Mouse (Mus musculus) midbrain, embryonic 11.5 days (tissue): ENCODE measurements around the gene Mrpl1. TPM values are rescaled to one million over a fixed set of nuclear protein-coding genes. Genes with fewer than 3 reads are reported as not detected.

ENCODE experiments used
- ATAC-seq: fragments of 200-750 bp; cut with Nextera tagmentation; 2 replicates; pipeline ENCODE4 v1.8.0; 2017; ENCODE audit warnings: moderate TSS enrichment, moderate library complexity; ENCODE audit not compliant: low FRiP score
- DNase-seq: peaks from one replicate; pipeline ENCODE4 v3.0.0; 2015; ENCODE audit warnings: low spot score; ENCODE audit errors: missing footprints
- H3K27ac ChIP-seq: fragments of 300-500 bp; sonication (generic); 2 replicates; pipeline ENCODE4 v1.5.1; 2014; ENCODE audit warnings: low read depth, low read length
- H3K27me3 ChIP-seq: fragments of 300-500 bp; sonication (generic); 2 replicates; pipeline ENCODE4 v1.6.1; 2014; ENCODE audit warnings: mild to moderate bottlenecking, low read length, moderate library complexity, mixed read lengths; ENCODE audit not compliant: control insufficient read depth, insufficient read depth
- H3K36me3 ChIP-seq: fragments of 300-500 bp; sonication (generic); 2 replicates; pipeline ENCODE4 v1.6.1; 2014; ENCODE audit warnings: mild to moderate bottlenecking, low read length, moderate library complexity, mixed read lengths; ENCODE audit not compliant: control insufficient read depth, insufficient read depth
- H3K4me1 ChIP-seq: fragments of 300-500 bp; sonication (generic); 2 replicates; pipeline ENCODE4 v1.6.1; 2014; ENCODE audit warnings: low read length; ENCODE audit not compliant: control insufficient read depth, insufficient read depth
- H3K4me2 ChIP-seq: fragments of 300-500 bp; sonication (generic); 2 replicates; pipeline ENCODE4 v1.6.1; 2014; ENCODE audit warnings: mild to moderate bottlenecking, moderate library complexity
- H3K4me3 ChIP-seq: fragments of 300-500 bp; sonication (generic); 2 replicates; pipeline ENCODE4 v1.5.1; 2014; ENCODE audit warnings: low read depth, low read length
- H3K9ac ChIP-seq: fragments of 300-500 bp; sonication (generic); 2 replicates; pipeline ENCODE4 v1.6.1; 2014; ENCODE audit warnings: low read length
- H3K9me3 ChIP-seq: fragments of 300-500 bp; sonication (generic); 2 replicates; pipeline ENCODE4 v1.6.1; 2016; ENCODE audit warnings: low read length; ENCODE audit not compliant: control insufficient read depth
- WGBS: fragments of 180-500 bp; shearing (Covaris S2); extraction: QIAGEN DNeasy Blood & Tissue Kit; methylation state at CpG from one replicate; pipeline ENCODE4 v1.1.7; 2014; 5-methylcytosine and 5-hydroxymethylcytosine counted together
- polyA plus RNA-seq: library from polyadenylated mRNA; unstranded; fragments of >200 nt; fragmentation: Nextera tagmentation; extraction: Ambion mirVana; gene quantifications from 2 replicates; pipeline ENCODE4 v1.2.1, GENCODE M21; 2014

The Mrpl1 gene
- polyA plus RNA-seq, 1 experiment from 2014 or later, result 22.4 TPM

DNA sequence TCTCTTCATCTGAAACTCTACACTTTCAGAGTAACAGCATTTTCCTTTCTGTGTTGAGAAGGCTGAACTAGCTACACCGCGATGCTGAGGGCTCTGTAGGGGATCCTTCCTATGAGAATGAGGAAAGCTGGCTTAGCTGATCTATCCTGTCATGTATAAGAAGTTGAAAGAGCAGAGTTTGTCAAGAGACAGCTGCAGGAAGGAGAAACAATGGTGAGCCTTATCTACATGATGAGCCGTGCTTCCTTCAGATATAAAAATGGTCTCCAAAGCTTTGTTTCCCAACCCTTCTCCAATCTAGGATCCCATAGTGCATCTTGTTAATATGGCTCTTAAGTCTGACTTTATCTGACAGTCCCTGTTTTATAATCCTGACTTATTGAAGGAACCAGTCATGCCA is 38.9 kb upstream of the Mrpl1 start:
- no peak overlapping the region for H3K4me3 ChIP-seq
- H3K9me3 ChIP-seq, result no peaks in the 10 kb centered on the region
- H3K27me3 ChIP-seq, result no peaks in the 10 kb centered on the region
- no peaks in the 10 kb centered on the region for H3K4me1 ChIP-seq
- ATAC-seq, result no peak
- H3K9ac ChIP-seq, result no peak overlapping the region
- 76% methylated on average over 3 of the region's 3 CpGs for WGBS
- no peak overlapping the region for H3K27ac ChIP-seq
- no peak overlapping the region for H3K4me2 ChIP-seq
- peak; percentile 69 for DNase-seq
- H3K36me3 ChIP-seq, result no peaks in the 10 kb centered on the region

DNA sequence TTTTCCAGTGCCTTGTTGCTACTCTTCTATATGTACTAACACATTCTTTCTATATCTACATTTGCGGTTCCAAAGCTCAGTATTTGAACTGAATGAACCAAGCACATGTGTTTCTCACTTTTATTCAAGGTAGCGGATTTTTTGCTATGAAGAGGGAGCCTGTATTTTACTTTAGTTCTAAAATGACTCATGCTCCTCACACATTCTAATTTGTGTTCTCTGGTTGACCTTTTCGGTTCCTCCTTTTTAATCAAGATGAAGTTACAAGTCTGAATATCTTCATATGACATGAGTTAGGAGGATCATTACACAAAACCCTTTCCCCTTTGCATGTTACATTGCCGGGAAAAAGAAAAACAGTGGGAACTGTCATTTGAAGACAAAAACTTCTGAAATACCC is 37.5 kb upstream of the Mrpl1 start:
- no peak for ATAC-seq
- Histone ChIP-seq H3K4me2 (no peak overlapping the region), H3K4me3 (no peak overlapping the region), H3K27me3 (no peaks in the 10 kb centered on the region), H3K36me3 (no peaks in the 10 kb centered on the region), H3K4me1 (no peaks in the 10 kb centered on the region), H3K27ac (no peak overlapping the region), H3K9ac (no peak overlapping the region), H3K9me3 (no peaks in the 10 kb centered on the region)
- 95% methylated on average over 4 of the region's 4 CpGs for WGBS
- peak; percentile 14 for DNase-seq

DNA sequence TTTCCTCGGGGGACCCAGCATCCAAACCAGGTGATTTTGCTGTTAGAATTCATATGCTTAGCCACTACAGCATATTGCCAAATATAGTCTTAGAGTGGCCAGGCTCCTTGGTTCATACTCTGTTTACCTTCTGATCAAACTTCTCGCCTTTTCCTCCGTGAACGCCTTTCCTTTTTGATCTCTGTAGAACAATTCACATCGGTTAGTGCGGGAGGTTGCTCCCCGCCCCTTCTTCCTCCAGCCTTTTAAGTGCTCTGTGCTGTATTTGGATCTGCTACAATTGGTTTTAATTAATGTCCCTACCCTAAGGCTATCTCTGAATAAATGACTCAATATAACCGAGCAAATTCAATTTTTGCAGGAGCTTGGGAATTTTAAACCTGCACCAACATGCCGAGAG is 33.2 kb upstream of the Mrpl1 start:
- H3K4me3 ChIP-seq, result no peak overlapping the region
- no peaks in the 10 kb centered on the region for H3K27me3 ChIP-seq
- H3K27ac ChIP-seq, result no peak overlapping the region
- no peaks in the 10 kb centered on the region for H3K4me1 ChIP-seq
- no peak for ATAC-seq
- no peaks in the 10 kb centered on the region for H3K36me3 ChIP-seq
- H3K9me3 ChIP-seq, result no peaks in the 10 kb centered on the region
- WGBS, result 68% methylated on average over 9 of the region's 9 CpGs
- H3K9ac ChIP-seq, result no peak overlapping the region
- DNase-seq, result no peak
- H3K4me2 ChIP-seq, result no peak overlapping the region

DNA sequence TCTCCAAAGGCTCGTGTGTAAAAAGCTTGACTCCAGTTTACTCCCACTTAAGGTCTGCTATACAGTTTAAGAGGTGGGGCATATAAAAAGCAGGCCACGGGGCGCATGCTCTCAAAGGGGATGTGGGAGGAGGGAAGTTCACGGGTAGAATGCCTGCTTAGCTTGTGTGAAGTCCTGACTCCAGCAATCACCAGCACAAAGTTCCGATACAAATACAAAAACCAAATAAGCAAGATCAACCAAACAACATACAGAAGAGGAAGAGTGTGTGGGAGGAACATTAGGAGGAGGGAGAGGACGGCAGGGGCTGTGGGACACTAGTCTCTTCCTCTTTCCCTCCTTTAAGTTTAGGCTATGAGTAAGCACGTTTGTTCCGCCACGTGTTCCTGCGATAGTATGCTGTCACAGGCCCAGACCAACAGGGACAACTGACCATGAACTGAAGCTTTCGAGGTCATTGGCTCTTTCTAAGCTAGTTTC is 32.4 kb upstream of the Mrpl1 start:
- peak; percentile 57 for DNase-seq
- no peak overlapping the region for H3K9ac ChIP-seq
- H3K4me2 ChIP-seq, result no peak overlapping the region
- no peaks in the 10 kb centered on the region for H3K4me1 ChIP-seq
- no peak overlapping the region for H3K27ac ChIP-seq
- H3K36me3 ChIP-seq, result no peaks in the 10 kb centered on the region
- WGBS, result 80% methylated on average over 11 of the region's 11 CpGs
- no peaks in the 10 kb centered on the region for H3K9me3 ChIP-seq
- no peak overlapping the region for H3K4me3 ChIP-seq
- H3K27me3 ChIP-seq, result no peaks in the 10 kb centered on the region
- no peak for ATAC-seq

DNA sequence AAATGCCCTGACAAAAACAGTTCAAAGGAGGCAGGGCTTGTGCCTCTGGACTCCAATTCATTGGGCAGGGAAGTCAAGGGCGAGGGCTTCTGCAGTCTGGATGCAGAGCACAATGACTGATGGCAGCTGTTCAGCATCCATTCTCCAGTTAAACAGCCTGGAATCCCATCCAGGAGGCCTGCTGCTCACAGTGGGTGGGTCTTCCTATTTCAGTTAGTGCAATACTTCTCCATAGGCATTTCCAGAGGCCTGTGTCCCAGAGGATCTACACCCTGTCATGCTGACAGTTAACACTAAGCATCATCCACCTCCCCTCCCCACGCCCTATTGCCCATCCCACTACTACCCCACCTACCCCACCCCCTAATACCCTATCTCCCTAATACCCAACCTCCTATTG is 26.1 kb upstream of the Mrpl1 start:
- Histone ChIP-seq H3K36me3 (no peaks in the 10 kb centered on the region), H3K9ac (no peak overlapping the region), H3K4me2 (no peak overlapping the region), H3K27me3 (no peaks in the 10 kb centered on the region), H3K9me3 (no peaks in the 10 kb centered on the region), H3K4me3 (no peak overlapping the region), H3K4me1 (no peaks in the 10 kb centered on the region), H3K27ac (no peak overlapping the region)
- WGBS, result 73% methylated on average over 2 of the region's 2 CpGs
- DNase-seq (peak; percentile 4), ATAC-seq (no peak)

DNA sequence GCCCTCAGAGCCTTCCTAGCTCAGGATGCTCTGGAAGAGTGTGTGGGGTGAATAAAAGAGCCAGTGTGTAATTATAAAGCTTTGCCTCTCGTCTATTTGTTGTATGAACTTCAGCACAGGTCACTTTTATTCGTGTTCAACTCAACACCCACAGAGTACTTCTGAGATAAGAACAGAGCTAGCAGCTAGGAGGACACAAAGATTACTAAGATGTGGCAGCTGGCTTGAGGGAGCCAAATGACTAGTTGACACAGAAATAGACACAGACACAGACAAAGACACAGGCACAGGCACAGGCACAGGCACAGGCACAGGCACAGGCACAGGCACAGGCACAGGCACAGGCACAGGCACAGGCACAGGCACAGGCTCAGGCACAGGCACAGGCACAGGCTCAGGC is 25.3 kb upstream of the Mrpl1 start:
- WGBS, result 70% methylated on average over 2 of the region's 2 CpGs
- Histone ChIP-seq H3K36me3 (no peaks in the 10 kb centered on the region), H3K27ac (no peak overlapping the region), H3K4me3 (no peak overlapping the region), H3K9ac (no peak overlapping the region), H3K27me3 (no peaks in the 10 kb centered on the region), H3K4me1 (no peaks in the 10 kb centered on the region), H3K9me3 (no peaks in the 10 kb centered on the region), H3K4me2 (no peak overlapping the region)
- ATAC-seq (no peak), DNase-seq (no peak)

DNA sequence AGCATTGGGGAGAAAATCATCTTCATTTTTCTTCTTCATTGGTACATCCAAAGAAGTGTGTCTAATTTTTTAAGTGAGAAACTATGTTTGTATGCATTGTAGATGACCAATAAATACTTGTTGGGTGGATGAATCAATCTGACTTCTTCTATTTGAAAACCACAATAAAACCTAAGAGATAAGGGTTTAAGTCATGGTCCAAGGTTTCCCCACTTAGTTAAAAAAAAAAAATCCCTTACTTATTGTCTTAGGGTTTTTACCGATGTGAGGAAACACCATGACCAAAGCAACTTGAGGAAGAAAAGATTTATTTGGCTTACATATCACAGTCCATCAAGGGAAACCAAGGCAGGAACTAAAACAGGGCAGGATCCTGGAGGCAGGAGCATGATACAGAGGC is 19.5 kb upstream of the Mrpl1 start:
- Histone ChIP-seq H3K9me3 (no peaks in the 10 kb centered on the region), H3K27ac (no peak overlapping the region), H3K36me3 (no peaks in the 10 kb centered on the region), H3K9ac (no peak overlapping the region), H3K27me3 (no peaks in the 10 kb centered on the region), H3K4me1 (no peaks in the 10 kb centered on the region), H3K4me3 (no peak overlapping the region), H3K4me2 (no peak overlapping the region)
- WGBS, result 85% methylated on average over 1 of the region's 1 CpGs
- no peak for DNase-seq
- no peak for ATAC-seq

DNA sequence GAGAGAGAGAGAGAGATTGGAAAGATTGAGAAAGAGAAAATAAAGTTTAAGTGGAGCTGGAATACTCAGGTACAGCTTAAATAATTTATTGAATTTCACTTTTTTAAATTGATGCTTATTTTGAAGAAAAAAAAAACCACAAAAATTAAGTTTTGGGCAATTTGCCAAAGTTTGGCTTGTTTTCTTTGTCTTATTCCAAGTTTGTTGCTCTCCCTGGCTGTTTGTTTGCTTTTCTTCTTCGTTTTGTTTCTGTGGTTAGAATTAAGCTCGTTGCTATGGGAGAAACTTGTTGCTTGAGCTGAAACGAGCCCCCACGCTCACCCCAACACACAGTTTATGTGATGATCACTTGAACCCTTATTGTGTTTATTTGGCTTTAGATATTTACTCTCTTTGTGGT is 18.0 kb upstream of the Mrpl1 start:
- no peaks in the 10 kb centered on the region for H3K9me3 ChIP-seq
- H3K36me3 ChIP-seq, result no peaks in the 10 kb centered on the region
- H3K4me3 ChIP-seq, result no peak overlapping the region
- 73% methylated on average over 4 of the region's 4 CpGs for WGBS
- H3K4me2 ChIP-seq, result no peak overlapping the region
- H3K4me1 ChIP-seq, result no peaks in the 10 kb centered on the region
- DNase-seq (peak; percentile 53), ATAC-seq (no peak)
- H3K27ac ChIP-seq, result no peak overlapping the region
- no peak overlapping the region for H3K9ac ChIP-seq
- H3K27me3 ChIP-seq, result no peaks in the 10 kb centered on the region

DNA sequence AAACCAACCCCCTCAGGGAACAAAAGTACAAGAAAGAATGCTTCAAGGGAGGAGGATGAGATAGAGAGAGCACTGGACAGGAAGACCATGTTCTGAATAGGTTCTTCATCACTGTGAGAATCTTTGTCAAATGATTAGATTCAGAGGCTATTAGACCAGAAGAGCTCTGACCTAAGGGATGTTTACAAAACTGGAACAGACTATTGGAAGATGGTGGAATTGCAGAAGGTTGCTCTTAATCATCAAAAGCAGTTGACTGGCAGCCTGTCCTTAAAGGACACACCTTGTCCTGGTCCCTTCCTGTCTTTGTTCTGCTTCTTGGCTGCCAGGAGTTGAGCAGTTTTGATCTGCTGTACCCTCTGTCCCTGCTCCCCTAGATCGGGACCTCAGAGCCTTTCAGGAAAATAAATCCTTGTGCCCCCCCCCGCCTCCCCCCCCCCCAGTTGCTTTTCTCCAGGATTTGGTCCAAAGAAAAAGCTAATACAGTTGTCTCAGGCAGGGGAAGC is 12.7 kb upstream of the Mrpl1 start:
- no peak for ATAC-seq
- peak; percentile 75 for DNase-seq
- WGBS, result 55% methylated on average over 2 of the region's 2 CpGs

DNA sequence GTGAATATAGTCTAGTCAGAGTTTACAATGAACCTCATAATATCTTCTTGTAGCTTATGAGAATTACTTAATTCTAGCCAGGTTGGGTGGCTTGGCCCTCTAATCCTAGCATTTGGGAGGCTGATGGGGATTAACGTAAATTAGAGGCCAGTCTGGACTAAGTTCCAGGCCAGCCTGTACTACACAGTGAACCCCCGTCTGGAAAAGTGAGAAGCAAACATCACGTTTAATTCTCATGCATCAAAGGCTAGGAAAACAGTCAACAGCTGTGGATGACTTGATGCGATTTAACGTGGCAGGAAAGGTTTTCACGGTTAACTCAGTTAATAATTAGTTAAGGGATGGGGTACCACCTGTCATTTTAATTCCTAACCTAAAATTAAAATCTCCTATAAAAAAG is 11.0 kb upstream of the Mrpl1 start:
- Histone ChIP-seq H3K27ac (no peak overlapping the region), H3K4me2 (no peak overlapping the region), H3K9me3 (no peaks in the 10 kb centered on the region), H3K9ac (no peak overlapping the region), H3K4me1 (no peaks in the 10 kb centered on the region), H3K4me3 (no peak overlapping the region), H3K36me3 (no peaks in the 10 kb centered on the region), H3K27me3 (no peaks in the 10 kb centered on the region)
- WGBS, result 73% methylated on average over 6 of the region's 6 CpGs
- DNase-seq, result peak; percentile 45
- no peak for ATAC-seq

More for the DNA sequence above, 12.7 kb upstream of the Mrpl1 start:
- Histone ChIP-seq H3K27ac (no peak overlapping the region), H3K4me3 (no peak overlapping the region), H3K9ac (no peak overlapping the region), H3K9me3 (no peaks in the 10 kb centered on the region), H3K27me3 (no peaks in the 10 kb centered on the region), H3K36me3 (no peaks in the 10 kb centered on the region), H3K4me2 (no peak overlapping the region), H3K4me1 (no peaks in the 10 kb centered on the region)
